Comparison of ENCODE assay signal across 35 mouse cellular contexts in genomic region chr19:44320316-44320715, GRCm38 (mm10). TPM values are rescaled to one million over a fixed set of nuclear protein-coding genes. Genes with fewer than 3 reads are reported as not detected.
"Had no signal": no experiment of that assay in that cellular context is flagged by ENCODE, and none has a peak within 500 bp of the region (broad histone marks: within the 10 kb centered on the region; RNA-seq: fewer than 3 reads in every experiment).

No protein-coding gene starts in this region.

- H3K36me3 ChIP-seq: heart, embryonic 10.5 days; heart, embryonic 13.5 days; heart, embryonic 15.5 days; hindbrain, embryonic 10.5 days; hindbrain, embryonic 13.5 days; hindbrain, embryonic 15.5 days; intestine, embryonic 15.5 days; kidney, embryonic 15.5 days had no signal

- H3K27me3 ChIP-seq: heart, embryonic 12.5 days; heart, embryonic 13.5 days; heart, embryonic 15.5 days; hindbrain, embryonic 12.5 days; hindbrain, embryonic 13.5 days; hindbrain, embryonic 15.5 days; intestine, embryonic 15.5 days; kidney, embryonic 15.5 days had no signal

- H3K4me3 ChIP-seq: heart, embryonic 10.5 days; heart, embryonic 12.5 days; heart, embryonic 13.5 days; heart, embryonic 15.5 days; hindbrain, embryonic 10.5 days; hindbrain, embryonic 12.5 days; hindbrain, embryonic 13.5 days; hindbrain, embryonic 15.5 days; intestine, embryonic 15.5 days; kidney, embryonic 15.5 days; layer of hippocampus, adult 2 months had no signal

- H3K9me3 ChIP-seq: heart, embryonic 10.5 days; heart, embryonic 15.5 days; hindbrain, embryonic 12.5 days; hindbrain, embryonic 13.5 days; hindbrain, embryonic 15.5 days; intestine, embryonic 15.5 days had no signal

- H3K9ac ChIP-seq: heart, embryonic 12.5 days; heart, embryonic 13.5 days; heart, embryonic 15.5 days; hindbrain, embryonic 12.5 days; hindbrain, embryonic 13.5 days; hindbrain, embryonic 14.5 days; hindbrain, embryonic 15.5 days; intestine, embryonic 15.5 days; kidney, embryonic 15.5 days had no signal

- H3K4me1 ChIP-seq: heart, embryonic 12.5 days; heart, embryonic 15.5 days; hindbrain, embryonic 12.5 days; intestine, embryonic 15.5 days had no signal

- H3K27ac ChIP-seq: heart, embryonic 10.5 days; heart, embryonic 13.5 days; heart, embryonic 15.5 days; hindbrain, embryonic 10.5 days; hindbrain, embryonic 12.5 days; hindbrain, embryonic 13.5 days; hindbrain, embryonic 14.5 days; hindbrain, embryonic 15.5 days; hindbrain, postnatal 0 days; intestine, embryonic 15.5 days; kidney, embryonic 15.5 days; kidney, postnatal 0 days had no signal

- DNase-seq: heart, postnatal 10 days; heart, postnatal 14 days; heart, postnatal 36 days; heart, postnatal 4 days; kidney, adult 11 months; kidney, adult 18-20 months; kidney, adult 2 months; kidney, adult 8-10 months; kidney, adult 9 months; kidney, postnatal 10 days; kidney, postnatal 14 days; kidney, postnatal 25 days; kidney, postnatal 36 days; kidney, postnatal 4 days; layer of hippocampus, adult 9-11 months; layer of hippocampus, postnatal 36 days had no signal

- H3K4me2 ChIP-seq: heart, embryonic 11.5 days; heart, embryonic 12.5 days; heart, embryonic 13.5 days; heart, embryonic 15.5 days; hindbrain, embryonic 12.5 days; hindbrain, embryonic 13.5 days; hindbrain, embryonic 14.5 days; hindbrain, embryonic 15.5 days; intestine, embryonic 15.5 days; kidney, embryonic 15.5 days had no signal

- ATAC-seq: hindbrain, embryonic 16.5 days; hindbrain, postnatal 0 days; inflammation-experienced regulatory T-cells, adult 6 months; intestine, embryonic 15.5 days; intestine, embryonic 16.5 days; intestine, postnatal 0 days had no signal

RNA-seq across cellular contexts. Expression of gene Scd4, which starts 12.6 kb away (rescaled TPM):
- polyA plus RNA-seq: hindbrain, embryonic 10.5 days had no signal
